Mouse (Mus musculus) spleen, embryonic (tissue): ENCODE data around the gene Sardh.

Experiments
- CTCF ChIA-PET: fragments of 350-600 bp; sonication (Branson Sonifier 250); formaldehyde crosslinking; loops from one replicate; lab custom pipeline; 2022; lab: Charles Lee

The Sardh gene

DNA sequence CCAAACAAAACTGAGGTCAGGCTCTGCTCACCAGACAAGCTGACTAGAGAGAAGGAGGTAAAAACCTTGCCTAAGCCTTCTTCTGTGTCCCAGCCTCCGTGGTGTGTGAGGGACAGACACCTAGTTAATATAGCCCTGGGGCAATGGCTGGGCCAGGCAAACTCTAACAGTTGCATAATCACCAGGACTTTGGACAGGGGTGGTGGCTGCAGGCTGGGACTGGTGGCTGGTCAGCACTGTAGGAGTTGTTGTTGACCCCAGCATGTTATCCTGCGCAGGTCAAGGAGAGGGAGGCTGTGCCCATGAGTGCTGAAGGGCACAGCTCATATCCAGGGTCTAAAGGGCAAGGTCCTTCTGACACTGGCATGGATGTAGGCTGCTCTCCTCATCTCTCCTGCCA, at the start of gene Sardh:
TSS of gene Sardh (minus strand) at position 127 of the 400 bp plus-strand sequence.
- CTCF ChIA-PET: no interaction called here

DNA sequence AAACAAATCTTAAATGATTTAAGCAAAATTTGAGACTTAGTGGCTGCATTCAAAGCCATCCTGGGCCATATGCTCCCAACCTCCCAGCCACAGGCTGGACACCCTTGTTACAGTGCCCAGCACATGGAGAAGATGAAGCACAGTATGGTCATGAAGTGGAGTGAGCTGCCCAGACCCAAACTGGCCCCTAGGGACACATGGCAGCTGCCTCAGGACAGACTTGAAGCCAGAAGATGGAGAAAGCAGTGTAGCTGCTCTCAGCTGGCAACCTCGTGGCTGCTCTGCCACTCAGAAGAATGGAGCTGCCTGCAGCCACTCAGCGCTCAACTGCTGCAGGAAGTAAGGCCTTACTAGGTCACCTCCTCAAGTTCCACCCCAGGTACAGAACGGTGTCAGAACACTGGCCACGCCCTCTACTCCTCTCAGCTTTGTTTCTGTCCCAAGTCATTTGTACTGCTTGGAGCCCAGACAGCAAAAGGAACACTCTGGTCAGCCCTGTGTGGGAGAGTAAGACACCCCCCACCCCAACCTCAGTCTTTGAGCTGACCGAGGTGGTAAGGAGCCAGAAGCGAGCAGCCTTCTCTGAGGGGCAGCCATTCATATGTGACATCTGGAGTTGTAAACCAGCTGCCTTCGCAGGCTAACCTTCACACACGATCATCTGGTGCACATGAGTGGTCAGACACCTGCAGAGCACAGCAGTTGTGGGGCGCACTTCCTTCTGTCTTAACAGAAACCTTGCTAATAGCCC, 48.7 kb upstream of the Sardh start:
- CTCF ChIA-PET: interaction anchor here (0.5 to 1.1 kb wide), 2 partner anchors 28 to 114 kb away, joined by 3 to 4 read pairs; no protein-coding TSS in a partner anchor

DNA sequence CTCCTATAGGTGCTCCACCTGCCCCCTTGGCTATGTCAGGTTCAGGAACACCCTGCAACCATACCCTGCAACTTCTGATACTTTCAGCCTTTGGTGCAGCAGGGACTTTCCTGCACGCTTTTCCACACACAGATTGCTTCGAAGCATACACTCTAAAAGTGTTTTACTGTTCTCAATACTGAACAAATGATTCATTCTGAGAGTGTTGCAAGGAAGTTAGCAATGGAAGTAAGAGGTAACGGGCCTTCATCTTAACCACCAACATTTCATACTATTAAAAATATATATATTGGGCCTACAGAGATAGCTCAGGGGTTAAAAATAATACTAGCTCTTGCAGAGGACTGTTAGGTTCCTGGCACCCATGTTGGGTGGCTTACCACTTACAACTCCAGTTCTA, 46.6 kb upstream of the Sardh start:
- CTCF ChIA-PET: interaction anchor here (3.2 kb wide), 1 partner anchor 133 kb away, joined by 9 read pairs; the partner anchor contains the start of gene Vav2

DNA sequence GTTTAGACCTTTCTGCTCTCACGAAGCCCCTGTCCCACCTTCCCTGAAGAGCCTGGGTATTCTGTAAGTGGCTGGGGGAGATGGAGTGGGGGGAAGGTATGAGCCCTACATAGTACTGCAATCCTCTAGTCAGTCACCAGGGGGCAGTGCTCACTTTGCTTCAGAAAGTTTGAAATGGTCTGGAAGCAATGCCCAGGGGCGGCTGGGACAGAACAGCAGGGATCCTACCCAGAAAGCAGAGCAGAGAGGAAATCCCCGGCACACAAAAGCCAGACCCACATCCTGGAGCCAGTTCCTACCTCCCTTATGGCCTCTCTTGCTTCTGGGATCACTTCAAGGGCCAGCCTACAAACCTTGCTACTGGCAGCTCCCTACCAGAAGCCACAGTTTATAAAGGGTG, 40.9 kb upstream of the Sardh start:
- CTCF ChIA-PET: interaction anchor here (1.4 kb wide), 1 partner anchor 139 kb away, joined by 5 read pairs; no protein-coding TSS in a partner anchor

DNA sequence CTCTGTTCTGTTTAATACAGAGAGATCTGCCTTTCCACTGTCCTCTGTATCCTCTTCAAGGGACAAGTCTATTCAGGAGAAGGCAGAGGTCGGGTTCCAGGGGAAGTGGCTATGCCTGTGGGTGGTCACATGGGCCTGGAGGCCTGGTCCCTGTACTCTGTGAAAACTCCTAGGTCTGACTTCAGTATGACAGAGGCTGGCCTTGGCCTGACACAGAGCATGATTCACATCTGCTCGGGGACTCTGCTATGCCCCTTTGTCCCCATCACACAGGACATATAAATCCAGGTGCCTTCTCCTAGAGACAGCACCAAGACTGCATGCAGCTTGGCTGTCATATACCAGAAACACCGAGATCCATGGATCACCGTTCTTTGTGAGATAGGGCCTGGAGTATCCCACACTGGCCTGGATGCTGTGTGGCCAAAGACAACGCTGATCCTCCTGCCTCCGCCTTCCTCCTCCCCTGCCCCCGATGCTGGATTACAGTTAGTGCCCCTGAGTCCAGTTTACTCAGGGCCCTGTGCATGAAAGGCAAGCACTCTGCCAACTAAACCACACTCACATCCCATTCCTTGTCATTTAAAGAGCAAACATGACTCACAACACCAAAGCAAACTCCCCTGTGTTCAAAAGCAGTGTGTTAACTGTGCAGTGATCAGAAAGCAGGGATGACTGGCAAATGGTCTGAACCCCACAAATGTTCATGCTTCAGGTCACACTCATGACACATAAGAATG, 39.0 kb upstream of the Sardh start:
- CTCF ChIA-PET: no interaction called here

DNA sequence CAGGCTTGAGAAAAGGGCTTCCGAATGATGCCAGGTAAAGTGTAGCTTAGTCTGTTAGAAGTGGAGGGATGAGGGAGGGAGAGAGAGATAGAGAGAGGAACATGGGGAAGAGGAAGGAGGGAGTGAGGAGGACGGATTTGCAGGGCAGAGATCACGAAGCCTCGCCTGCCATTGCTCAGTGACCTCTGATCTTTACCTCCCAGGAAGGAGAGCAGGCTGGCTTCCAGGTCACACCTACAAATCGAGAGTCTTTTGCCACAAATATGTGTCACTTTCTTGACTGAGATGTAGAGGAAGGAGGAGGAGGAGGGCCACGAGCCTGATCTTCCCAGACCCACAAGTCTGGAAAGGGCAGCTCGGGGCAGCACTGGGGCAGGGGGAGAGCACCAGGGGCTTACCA, 36.3 kb upstream of the Sardh start:
- CTCF ChIA-PET: interaction anchor here (1.0 kb wide), 1 partner anchor 144 kb away, joined by 3 read pairs; no protein-coding TSS in a partner anchor

DNA sequence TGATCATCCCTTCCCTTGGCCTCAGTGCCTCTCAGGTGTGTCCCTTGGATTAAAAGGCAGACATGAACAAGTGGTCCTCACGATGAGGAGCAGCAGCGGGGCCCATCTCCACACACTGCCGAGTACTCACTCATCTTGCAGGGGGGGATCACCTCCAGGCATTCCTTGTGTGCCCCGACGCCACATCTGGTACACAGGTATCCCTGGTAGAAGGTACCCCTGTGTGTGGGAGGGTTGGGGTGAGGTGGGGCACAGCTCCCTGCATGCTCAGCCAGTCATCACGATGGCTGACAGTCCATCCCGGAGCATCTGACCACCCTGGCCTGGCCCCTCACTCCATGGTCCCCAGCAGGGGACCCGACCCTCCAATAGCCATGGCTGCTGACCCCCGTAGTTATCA, 33.6 kb upstream of the Sardh start:
- CTCF ChIA-PET: interaction anchor here (1.7 kb wide), 1 partner anchor 147 kb away, joined by 9 read pairs; no protein-coding TSS in a partner anchor

DNA sequence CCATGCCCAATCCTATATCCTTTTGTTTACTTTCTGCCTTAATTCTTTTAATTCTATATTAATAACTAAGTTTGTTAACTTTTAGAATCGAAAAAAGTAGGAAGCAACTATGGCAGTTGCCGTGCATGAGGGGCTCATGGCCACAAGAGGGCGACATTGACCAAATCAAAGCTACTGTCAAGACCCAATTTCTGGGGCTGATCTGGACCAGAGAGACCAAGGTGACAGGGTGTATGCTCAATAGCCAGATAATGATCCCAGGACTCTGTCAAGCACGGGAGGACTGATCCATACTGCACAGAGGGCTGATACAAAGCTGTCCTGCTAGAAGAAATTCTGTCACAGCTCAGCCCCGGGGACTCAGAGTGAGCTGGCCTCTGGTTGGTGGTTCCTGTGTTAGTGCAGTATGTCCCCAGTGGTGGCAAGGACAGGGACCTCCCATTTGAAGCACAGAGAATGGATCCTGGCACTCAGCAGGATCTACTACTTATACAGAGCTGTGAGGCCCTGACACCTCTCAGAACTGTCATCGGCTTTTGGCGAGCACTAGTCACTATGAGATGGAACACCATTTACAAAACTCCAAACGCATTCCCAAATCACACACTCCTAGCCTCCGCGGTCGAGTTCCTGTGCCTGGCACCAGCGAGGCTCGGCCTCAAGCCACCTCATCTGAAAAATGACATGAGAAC, 32.9 kb upstream of the Sardh start:
- CTCF ChIA-PET: interaction anchor here (0.5 to 2.2 kb wide), 6 partner anchors 8 to 159 kb away, joined by 3 to 9 read pairs (median 6); no protein-coding TSS in a partner anchor

DNA sequence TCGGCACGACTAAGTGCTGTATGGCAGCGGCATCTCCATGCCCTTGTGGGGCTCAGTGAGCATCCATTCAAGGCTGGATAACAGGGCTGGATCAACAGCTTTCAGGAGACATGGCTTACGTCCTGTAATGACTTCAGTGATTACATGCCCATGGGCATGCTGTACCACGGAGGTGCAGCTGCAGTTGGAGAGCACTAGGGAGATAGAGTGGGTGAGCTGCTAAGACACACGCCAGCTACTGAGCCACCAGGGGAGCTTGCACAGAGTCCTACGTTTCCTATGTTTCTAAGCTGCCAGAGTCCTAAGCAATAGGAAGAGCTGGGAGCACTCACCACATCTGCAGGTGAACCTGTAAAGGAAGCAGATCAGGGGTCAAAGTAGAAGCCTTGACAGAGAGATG, 30.7 kb upstream of the Sardh start:
- CTCF ChIA-PET: no interaction called here

DNA sequence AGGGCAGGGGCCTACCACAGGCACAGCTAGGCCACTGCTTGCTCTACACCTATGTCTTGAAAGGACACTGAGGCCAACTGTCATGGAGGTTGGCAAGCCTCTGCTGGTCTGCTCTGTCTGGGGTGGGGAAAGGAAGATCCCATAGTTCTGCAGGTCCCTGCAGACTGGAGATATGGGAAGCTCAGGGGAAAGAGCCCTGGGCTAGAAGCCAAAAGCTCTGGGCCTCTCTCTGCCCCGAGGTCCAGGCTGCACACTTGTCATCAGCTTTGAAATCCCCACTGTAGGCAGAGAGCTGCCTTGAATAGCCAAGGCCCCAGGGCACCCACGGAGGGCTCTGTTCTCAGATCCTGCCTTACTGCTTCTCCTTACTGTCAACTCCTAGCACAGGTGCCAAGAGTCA, 20.2 kb upstream of the Sardh start:
- CTCF ChIA-PET: interaction anchor here (1.1 kb wide), 1 partner anchor 12 kb away, joined by 3 read pairs; no protein-coding TSS in a partner anchor

DNA sequence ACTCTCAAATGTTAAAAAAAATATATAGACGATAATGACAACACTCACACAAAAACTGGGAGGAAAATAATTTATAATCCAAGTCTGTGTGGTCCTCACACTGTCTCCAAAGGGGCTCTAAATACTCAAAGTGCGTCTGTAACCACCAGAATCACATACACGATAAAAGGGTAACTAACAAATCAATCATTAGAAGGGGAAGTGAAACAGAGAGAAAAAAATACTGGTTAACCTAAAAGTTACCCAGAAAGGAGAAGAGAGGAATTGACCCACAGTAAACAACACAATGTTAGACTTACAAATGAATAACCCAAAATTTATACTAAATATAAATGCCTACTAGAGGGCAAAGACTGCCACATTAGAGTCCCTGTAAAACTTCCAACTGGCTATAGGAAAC, 17.7 kb upstream of the Sardh start:
- CTCF ChIA-PET: interaction anchor here (0.6 kb wide), 1 partner anchor 51 kb away, joined by 3 read pairs; no protein-coding TSS in a partner anchor

DNA sequence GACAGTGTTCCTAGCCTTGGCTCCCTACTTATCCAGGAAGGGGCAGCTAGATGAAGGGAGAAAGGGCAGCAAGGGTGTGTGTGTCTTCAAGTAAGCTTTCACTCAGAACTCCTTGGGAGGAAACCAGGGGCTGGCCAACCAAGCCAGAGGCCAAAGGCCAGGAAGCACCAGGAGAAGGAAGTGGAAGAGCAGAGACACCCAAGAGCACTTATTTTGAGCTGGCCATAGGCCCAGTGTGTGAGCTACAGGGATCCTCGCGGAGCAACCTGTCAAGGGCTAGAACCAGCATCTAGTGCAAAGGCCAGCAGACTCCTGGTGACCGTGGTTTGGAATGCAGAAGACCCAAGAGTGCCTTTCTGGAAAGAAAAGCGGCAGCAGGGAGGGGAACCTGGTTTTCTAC, 14.8 kb upstream of the Sardh start:
- CTCF ChIA-PET: interaction anchor here (2.1 kb wide), 1 partner anchor 17 kb away, joined by 6 read pairs; no protein-coding TSS in a partner anchor

DNA sequence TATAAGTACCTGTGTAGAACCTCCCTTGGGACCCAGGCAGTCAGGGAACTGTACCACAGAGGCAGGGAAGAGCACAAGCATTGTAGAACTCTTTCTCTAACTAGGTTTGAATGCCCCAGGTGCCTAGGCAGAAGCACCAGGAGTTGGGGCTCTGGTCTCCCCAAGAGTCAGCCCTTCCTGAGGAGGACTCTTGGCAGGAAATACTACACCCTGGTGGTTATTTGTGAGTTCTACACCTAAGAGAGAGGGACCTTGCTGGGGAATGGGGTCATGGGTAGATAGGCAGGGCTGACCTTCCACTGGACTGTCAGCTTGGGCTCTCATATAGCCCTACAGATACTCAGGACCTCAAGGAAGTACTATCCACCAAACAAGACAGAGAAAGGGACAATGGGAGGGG, 3.3 kb upstream of the Sardh start:
- CTCF ChIA-PET: no interaction called here

DNA sequence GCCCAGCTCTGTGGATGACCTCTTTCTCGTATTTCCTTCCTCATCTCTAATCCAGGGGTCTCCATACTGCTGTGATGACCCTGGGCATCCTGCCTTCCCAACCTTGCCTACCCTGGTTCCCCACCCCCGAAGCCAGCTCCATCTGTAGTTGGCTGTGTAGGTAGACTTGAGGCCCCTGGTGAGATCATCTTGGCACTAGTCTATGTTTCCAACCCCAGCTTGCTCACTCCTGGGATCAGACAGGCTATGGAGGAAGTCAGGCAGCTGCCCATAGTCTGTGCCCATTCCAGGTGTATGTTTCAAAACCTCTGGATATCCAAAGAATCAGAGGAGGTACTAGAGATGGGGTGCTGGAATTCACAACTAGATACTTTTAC, 662 bp downstream of the Sardh start:
- CTCF ChIA-PET: no interaction called here

DNA sequence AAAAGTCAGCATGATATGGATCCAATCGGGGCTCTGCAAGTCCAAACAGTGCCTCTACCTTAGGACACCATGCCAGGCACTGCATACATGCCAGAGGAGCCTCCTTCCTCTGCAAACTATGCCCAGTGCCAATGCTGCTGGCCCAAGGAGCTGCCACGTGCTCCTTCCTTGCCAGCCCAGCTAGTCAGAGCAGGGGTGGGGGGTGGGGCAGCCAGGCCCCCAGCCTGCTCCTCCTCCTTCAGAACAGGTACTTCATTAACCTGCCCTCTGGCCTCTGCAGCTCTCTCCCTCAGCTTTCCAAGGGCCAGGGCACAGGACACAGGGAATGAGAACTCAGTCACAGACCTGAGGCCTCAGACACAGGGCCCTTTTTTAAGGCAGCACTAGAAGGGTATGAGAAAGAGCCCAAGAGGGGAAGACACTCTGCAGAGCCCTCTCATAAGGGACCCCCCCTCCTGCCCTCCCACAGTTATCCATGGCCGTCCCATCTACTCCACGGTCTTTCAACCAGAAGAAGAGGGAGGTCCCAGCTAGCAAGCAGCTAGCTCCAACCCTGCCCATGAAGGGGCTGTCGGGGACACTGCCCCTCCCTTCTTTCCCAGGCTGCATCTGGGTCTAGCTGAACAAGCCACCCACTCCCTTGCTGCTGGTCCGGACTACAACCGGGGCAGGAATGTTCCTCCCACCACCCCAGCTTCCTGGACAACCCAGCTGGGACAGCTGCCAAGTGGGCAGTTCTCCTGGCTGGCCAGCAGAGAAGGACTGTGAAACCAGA, 1.2 kb downstream of the Sardh start:
- CTCF ChIA-PET: no interaction called here

DNA sequence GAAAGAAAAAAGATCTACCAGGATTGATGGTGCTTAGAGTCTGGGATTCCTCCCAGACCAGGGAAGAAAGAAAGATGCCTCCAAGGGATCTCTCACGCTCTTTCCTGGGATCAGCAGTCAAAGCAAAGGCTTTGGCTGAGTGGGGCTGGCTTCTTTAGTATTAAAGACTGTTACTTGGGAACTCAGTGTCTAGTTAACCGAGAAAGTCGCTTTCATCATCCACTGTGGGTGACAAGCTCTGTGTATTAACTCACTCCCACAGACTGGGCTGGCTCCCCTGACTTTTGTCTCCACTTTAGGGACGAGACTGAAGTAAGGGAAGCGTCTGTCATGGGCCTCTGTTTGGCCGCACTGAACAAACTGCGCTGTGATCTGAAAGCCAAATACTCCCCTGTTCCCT, 2.2 kb downstream of the Sardh start:
- CTCF ChIA-PET: no interaction called here

DNA sequence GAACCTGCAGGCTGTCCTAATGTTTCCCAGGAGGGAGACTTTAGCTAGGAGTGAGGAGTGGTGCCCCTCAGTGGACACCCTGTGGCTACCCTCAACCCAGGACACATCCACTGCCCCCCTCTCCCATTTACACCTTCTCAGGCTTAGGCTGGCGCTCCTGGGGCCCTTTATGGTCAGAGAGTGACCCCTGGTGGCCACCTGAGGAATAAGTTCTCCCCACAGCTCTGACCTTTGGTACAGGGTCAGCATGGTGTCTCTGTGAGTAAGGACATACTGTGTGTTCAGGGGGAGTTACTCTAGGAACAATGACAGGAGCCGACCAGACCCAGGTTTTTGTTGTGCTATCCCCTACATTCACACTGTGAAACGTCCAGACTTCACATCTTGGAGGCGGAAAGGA, 10.8 kb downstream of the Sardh start:
- CTCF ChIA-PET: interaction anchor here (0.6 to 1.9 kb wide), 7 partner anchors 27 to 220 kb away, joined by 3 to 16 read pairs (median 6); no protein-coding TSS in a partner anchor

DNA sequence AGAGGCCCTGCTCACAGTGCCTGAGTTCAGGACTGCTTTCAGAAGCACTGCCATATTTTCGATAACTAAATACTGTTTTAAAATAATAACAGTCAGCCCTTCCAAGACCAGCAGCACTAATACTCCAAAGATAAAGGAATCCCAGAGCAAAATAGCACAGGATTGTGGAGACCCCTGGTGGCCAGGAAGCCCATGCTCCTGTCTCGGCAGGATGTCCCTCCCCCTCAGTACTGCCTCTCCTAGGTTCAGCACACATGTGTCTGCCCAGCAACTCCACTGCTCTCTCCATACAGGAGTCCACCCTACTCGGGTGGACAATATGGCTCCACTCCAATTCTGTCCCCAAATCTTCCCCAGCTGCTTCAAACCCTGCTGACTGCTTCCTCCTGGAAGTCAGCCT, 12.4 kb downstream of the Sardh start:
- CTCF ChIA-PET: interaction anchor here (0.5 to 1.9 kb wide), 5 partner anchors 14 to 160 kb away, joined by 4 to 6 read pairs (median 5); no protein-coding TSS in a partner anchor

DNA sequence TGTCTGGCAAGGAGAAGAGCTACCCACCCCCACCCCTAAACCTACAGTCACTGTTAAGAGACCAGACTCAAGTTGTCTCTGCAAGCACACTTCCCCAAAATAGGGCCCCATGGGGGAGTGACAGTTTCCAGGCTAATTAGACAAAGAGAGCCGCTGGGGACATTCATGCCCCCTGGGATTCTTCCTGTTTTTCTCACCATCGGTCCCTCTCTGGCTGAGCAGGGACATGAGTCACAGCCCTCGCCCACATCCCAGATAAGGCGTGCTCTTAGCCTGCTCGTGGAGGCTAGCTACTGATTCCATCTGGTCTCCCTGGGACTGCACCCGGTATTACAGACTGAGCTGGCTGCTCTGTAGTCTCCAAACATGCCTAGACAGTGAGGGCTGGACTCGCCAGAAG, 15.8 kb downstream of the Sardh start:
- CTCF ChIA-PET: interaction anchor here (0.6 to 0.8 kb wide), 3 partner anchors 28 to 201 kb away, joined by 3 to 14 read pairs (median 4); no protein-coding TSS in a partner anchor

DNA sequence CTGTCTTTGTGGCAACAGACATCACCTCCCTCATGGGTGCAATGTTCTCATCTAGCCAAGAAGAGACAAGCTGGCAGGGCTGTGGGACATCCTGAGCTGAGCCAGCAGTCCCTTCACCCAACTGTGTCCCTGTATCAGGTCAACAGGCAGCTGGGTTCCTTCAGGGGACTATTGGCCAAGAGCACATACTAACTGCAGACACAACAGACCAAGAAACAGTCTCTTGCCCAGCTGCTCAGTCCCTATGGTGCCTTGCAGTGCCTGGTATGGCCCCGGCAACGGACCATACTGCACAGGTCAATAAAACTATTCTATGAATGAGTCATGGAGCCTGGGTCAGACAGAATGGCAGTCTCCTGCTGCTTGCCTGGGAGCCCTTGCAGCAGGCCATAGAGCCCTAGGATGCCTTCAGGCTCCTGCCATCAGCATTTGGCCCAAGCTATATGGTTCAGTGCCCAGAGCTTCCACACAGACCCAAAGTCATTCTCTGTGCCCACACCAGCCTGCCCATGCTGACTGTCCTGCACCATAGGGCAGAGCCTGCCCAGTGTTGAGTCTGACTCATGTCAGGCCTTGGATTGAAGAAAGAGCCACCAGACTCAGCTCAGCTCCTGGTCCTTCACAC, 18.5 kb downstream of the Sardh start:
- CTCF ChIA-PET: interaction anchor here (0.5 kb wide), 1 partner anchor 16 kb away, joined by 3 read pairs; no protein-coding TSS in a partner anchor
